Mouse (Mus musculus) heart, adult 9 months (tissue): ENCODE measurements around the gene Clic3.

Experiments used
- DNase-seq, 2 experiments: peaks; one replicate each; pipeline ENCODE4 v3.0.0; 2022; ENCODE audit warnings: low spot score in 2 of 2

Gene Clic3

GRCm38 (mm10) chr2:25442682-25443081 lies 14.0 kb upstream of the Clic3 start:
- DNase-seq, result no peak

GRCm38 (mm10) chr2:25450853-25451647 lies 5.6 kb upstream of the Clic3 start:
- no peak for DNase-seq

GRCm38 (mm10) chr2:25452951-25453350 lies 3.7 kb upstream of the Clic3 start:
- DNase-seq, result no peak

GRCm38 (mm10) chr2:25457022-25457896 lies 621 bp downstream of the Clic3 start:
- no peak for DNase-seq

- DNase-seq, result peak in 1 of 2 experiments; percentile 51
Observed at GRCm38 (mm10) chr2:25458911-25459310, 2.3 kb downstream of the Clic3 start.

- no peak for DNase-seq
Observed at GRCm38 (mm10) chr2:25460135-25460534, 3.5 kb downstream of the Clic3 start.

- DNase-seq, result peak; percentile 94 to 95
Observed at GRCm38 (mm10) chr2:25460551-25461309, 4.1 kb downstream of the Clic3 start, which contains the start of gene Paxx. TSS of gene Paxx (minus strand) at chr2:25461094.

- no peak for DNase-seq
Observed at GRCm38 (mm10) chr2:25461407-25461806, 4.8 kb downstream of the Clic3 start.

GRCm38 (mm10) chr2:25463630-25464029 lies 7.0 kb downstream of the Clic3 start:
- DNase-seq, result no peak

- no peak for DNase-seq
Observed at GRCm38 (mm10) chr2:25465256-25465655, 8.6 kb downstream of the Clic3 start.

GRCm38 (mm10) chr2:25465816-25466635 lies 9.4 kb downstream of the Clic3 start:
- DNase-seq, result no peak

GRCm38 (mm10) chr2:25467606-25468303 lies 11.1 kb downstream of the Clic3 start:
- no peak for DNase-seq

GRCm38 (mm10) chr2:25468962-25469915 lies 12.6 kb downstream of the Clic3 start:
- peak in 1 of 2 experiments; percentile 64 for DNase-seq

- no peak for DNase-seq
Observed at GRCm38 (mm10) chr2:25469969-25470368, 13.3 kb downstream of the Clic3 start, which contains the start of gene Ptgds. TSS of gene Ptgds (minus strand) at chr2:25470046.

- no peak for DNase-seq
Observed at GRCm38 (mm10) chr2:25472550-25472949, 15.9 kb downstream of the Clic3 start.

GRCm38 (mm10) chr2:25477541-25477940 lies 20.9 kb downstream of the Clic3 start:
- no peak for DNase-seq

- DNase-seq, result peak; percentile 58 to 64
Observed at GRCm38 (mm10) chr2:25477967-25478675, 21.5 kb downstream of the Clic3 start.

GRCm38 (mm10) chr2:25479551-25480311 lies 23.1 kb downstream of the Clic3 start:
- no peak for DNase-seq
